Mouse (Mus musculus) embryonic facial prominence, embryonic 10.5 days (tissue): Measurements from ENCODE around the gene 5730522E02Rik. TPM values are rescaled to one million over a fixed set of nuclear protein-coding genes. Genes with fewer than 3 reads are reported as not detected.
A peak's percentile ranks its signal among the peaks of the same experiment; 100 is the strongest.
"Not testable (repeated sequence)": the region's sequence is repeated elsewhere in the genome, so short reads cannot be mapped to it uniquely, and the experiment has no call there.

Experiments used
- DNase-seq: peaks from one replicate; pipeline ENCODE4 v3.0.0-alpha.2; 2017; ENCODE audit warnings: low spot score
- H3K27ac ChIP-seq: fragments of 300-500 bp; sonication (generic); replicated peaks from 2 replicates; pipeline ENCODE4 v1.5.1; 2016; ENCODE audit warnings: mild to moderate bottlenecking
- H3K27me3 ChIP-seq: fragments of 300-500 bp; sonication (generic); replicated peaks from 2 replicates; pipeline ENCODE4 v1.6.1; 2016; ENCODE audit warnings: low read depth, mild to moderate bottlenecking; ENCODE audit not compliant: poor library complexity, severe bottlenecking
- H3K36me3 ChIP-seq: fragments of 300-500 bp; sonication (generic); replicated peaks from 2 replicates; pipeline ENCODE4 v1.6.1; 2016; ENCODE audit warnings: mild to moderate bottlenecking, moderate library complexity
- H3K4me1 ChIP-seq: fragments of 300-500 bp; sonication (generic); 2 replicates; pipeline ENCODE4 v1.6.1; 2016
- H3K4me3 ChIP-seq: fragments of 300-500 bp; sonication (generic); 2 replicates; pipeline ENCODE4 v1.5.1; 2016; ENCODE audit warnings: mild to moderate bottlenecking, moderate library complexity
- H3K9me3 ChIP-seq: fragments of 300-500 bp; sonication (generic); 2 replicates; pipeline ENCODE4 v1.6.1; 2016; ENCODE audit warnings: mild to moderate bottlenecking
- WGBS: fragments of 180-500 bp; shearing (Covaris S2); methylation state at CpG from one replicate; pipeline ENCODE4 v1.1.7; 2016; 5-methylcytosine and 5-hydroxymethylcytosine counted together
- polyA plus RNA-seq: library from polyadenylated mRNA; unstranded; fragments of >200 nt; fragmentation: Nextera tagmentation; extraction: Ambion mirVana; gene quantifications from 2 replicates; pipeline ENCODE4 v1.2.1, GENCODE M21; 2016

5730522E02Rik gene
- polyA plus RNA-seq = 5.0 and 6.5 TPM in 2 replicates

- H3K27ac ChIP-seq = peak within 1 kb of the TSS; percentile 95
- peaks cover 14% of the 10 kb centered on the region for H3K4me1 ChIP-seq
- peak within 1 kb of the TSS; percentile 66 for H3K4me3 ChIP-seq
- H3K36me3 ChIP-seq = no peaks in the 10 kb centered on the region
- no peaks in the 10 kb centered on the region for H3K9me3 ChIP-seq
- 3% methylated on average over 31 of the region's 31 CpGs for WGBS
- no peaks in the 10 kb centered on the region for H3K27me3 ChIP-seq
- no peak for DNase-seq
These were observed at the start of gene 5730522E02Rik for GRCm38 (mm10) chr11:26210582-26211180. Gene 5730522E02Rik, minus strand, starts transcription at chr11:26210763.

- no peaks in the 10 kb centered on the region for H3K4me1 ChIP-seq
- 94% methylated on average over 1 of the region's 1 CpGs for WGBS
- no peak overlapping the region for H3K4me3 ChIP-seq
- no peak overlapping the region for H3K27ac ChIP-seq
- H3K36me3 ChIP-seq = no peaks in the 10 kb centered on the region
- no peak for DNase-seq
- H3K9me3 ChIP-seq = no peaks in the 10 kb centered on the region
- H3K27me3 ChIP-seq = no peaks in the 10 kb centered on the region
These were observed 26.0 kb upstream of the 5730522E02Rik start for GRCm38 (mm10) chr11:26236540-26236939.

- H3K27ac ChIP-seq = no peak overlapping the region
- WGBS = 84% methylated on average over 1 of the region's 1 CpGs
- H3K4me1 ChIP-seq = no peaks in the 10 kb centered on the region
- H3K4me3 ChIP-seq = no peak overlapping the region
- H3K36me3 ChIP-seq = no peaks in the 10 kb centered on the region
- H3K27me3 ChIP-seq = no peaks in the 10 kb centered on the region
- H3K9me3 ChIP-seq = no peaks in the 10 kb centered on the region
- DNase-seq = no peak
These were observed 19.3 kb upstream of the 5730522E02Rik start for GRCm38 (mm10) chr11:26229895-26230294.

GRCm38 (mm10) chr11:26213643-26214042 lies 3.1 kb upstream of the 5730522E02Rik start:
- not testable (repeated sequence) for H3K9me3 ChIP-seq, H3K27me3 ChIP-seq, H3K27ac ChIP-seq, H3K4me3 ChIP-seq, DNase-seq, H3K36me3 ChIP-seq
- H3K4me1 ChIP-seq = peaks cover 14% of the 10 kb centered on the region
- 88% methylated on average over 1 of the region's 1 CpGs for WGBS

GRCm38 (mm10) chr11:26209811-26210581 lies 567 bp downstream of the 5730522E02Rik start:
- peak overlapping the region; percentile 66 for H3K4me3 ChIP-seq
- WGBS = 1% methylated on average over 73 of the region's 73 CpGs
- H3K9me3 ChIP-seq = no peaks in the 10 kb centered on the region
- H3K27ac ChIP-seq = peak overlapping the region; percentile 95
- H3K27me3 ChIP-seq = no peaks in the 10 kb centered on the region
- no peaks in the 10 kb centered on the region for H3K36me3 ChIP-seq
- peak; percentile 82 for DNase-seq
- peaks cover 14% of the 10 kb centered on the region for H3K4me1 ChIP-seq

GRCm38 (mm10) chr11:26203466-26203865 lies 7.1 kb downstream of the 5730522E02Rik start:
- Histone ChIP-seq H3K9me3 (no peaks in the 10 kb centered on the region), H3K36me3 (no peaks in the 10 kb centered on the region), H3K4me3 (no peak overlapping the region), H3K27me3 (no peaks in the 10 kb centered on the region), H3K4me1 (no peaks in the 10 kb centered on the region), H3K27ac (no peak overlapping the region)
- no peak for DNase-seq
- 85% methylated on average over 2 of the region's 2 CpGs for WGBS

- H3K27ac ChIP-seq = no peak overlapping the region
- no peaks in the 10 kb centered on the region for H3K27me3 ChIP-seq
- H3K4me3 ChIP-seq = no peak overlapping the region
- no peak for DNase-seq
- H3K9me3 ChIP-seq = no peaks in the 10 kb centered on the region
- no peaks in the 10 kb centered on the region for H3K4me1 ChIP-seq
- 85% methylated on average over 5 of the region's 5 CpGs for WGBS
- H3K36me3 ChIP-seq = no peaks in the 10 kb centered on the region
These were observed 7.7 kb downstream of the 5730522E02Rik start for GRCm38 (mm10) chr11:26202842-26203241.

- Histone ChIP-seq H3K27me3 (no peaks in the 10 kb centered on the region), H3K9me3 (no peaks in the 10 kb centered on the region), H3K27ac (no peak overlapping the region), H3K4me3 (no peak overlapping the region), H3K4me1 (no peaks in the 10 kb centered on the region), H3K36me3 (no peaks in the 10 kb centered on the region)
- DNase-seq = no peak
These were observed 8.8 kb downstream of the 5730522E02Rik start for GRCm38 (mm10) chr11:26201778-26202097.

- Histone ChIP-seq H3K4me3 (no peak overlapping the region), H3K9me3 (no peaks in the 10 kb centered on the region), H3K27me3 (no peaks in the 10 kb centered on the region), H3K27ac (no peak overlapping the region), H3K36me3 (no peaks in the 10 kb centered on the region), H3K4me1 (no peaks in the 10 kb centered on the region)
- peak; percentile 64 for DNase-seq
- 52% methylated on average over 4 of the region's 4 CpGs for WGBS
These were observed 9.4 kb downstream of the 5730522E02Rik start for GRCm38 (mm10) chr11:26200970-26201777.

- no peaks in the 10 kb centered on the region for H3K27me3 ChIP-seq
- 82% methylated on average over 3 of the region's 3 CpGs for WGBS
- no peaks in the 10 kb centered on the region for H3K9me3 ChIP-seq
- H3K4me3 ChIP-seq = no peak overlapping the region
- H3K4me1 ChIP-seq = no peaks in the 10 kb centered on the region
- DNase-seq = no peak
- no peak overlapping the region for H3K27ac ChIP-seq
- H3K36me3 ChIP-seq = no peaks in the 10 kb centered on the region
These were observed 15.1 kb downstream of the 5730522E02Rik start for GRCm38 (mm10) chr11:26195468-26195867.

- Histone ChIP-seq H3K9me3 (no peaks in the 10 kb centered on the region), H3K27ac (no peak overlapping the region), H3K27me3 (no peaks in the 10 kb centered on the region), H3K36me3 (no peaks in the 10 kb centered on the region), H3K4me1 (no peaks in the 10 kb centered on the region), H3K4me3 (no peak overlapping the region)
- no peak for DNase-seq
- WGBS = 81% methylated on average over 3 of the region's 3 CpGs
These were observed 23.2 kb downstream of the 5730522E02Rik start for GRCm38 (mm10) chr11:26187231-26187967.

- no peaks in the 10 kb centered on the region for H3K9me3 ChIP-seq
- no peak overlapping the region for H3K27ac ChIP-seq
- DNase-seq = no peak
- WGBS = 85% methylated on average over 2 of the region's 2 CpGs
- H3K27me3 ChIP-seq = no peaks in the 10 kb centered on the region
- H3K36me3 ChIP-seq = no peaks in the 10 kb centered on the region
- no peaks in the 10 kb centered on the region for H3K4me1 ChIP-seq
- H3K4me3 ChIP-seq = no peak overlapping the region
These were observed 40.0 kb downstream of the 5730522E02Rik start for GRCm38 (mm10) chr11:26170572-26170971.
